Mouse (Mus musculus) frontal cortex, postnatal 14 days (tissue): ENCODE measurements at regions not wholly inside any gene's neighbourhood (a gene's known extent, or its start where the extent isn't known, plus 50 kb on each side); places are given as distances from the start of the nearest gene placed in this dataset.
"Not testable (repeated sequence)": the region's sequence is repeated elsewhere in the genome, so short reads cannot be mapped to it uniquely, and the experiment has no call there.

Experiments used
- DNase-seq, 2 experiments: peaks; one replicate each; pipeline ENCODE4 v3.0.0; 2022; ENCODE audit warnings: low spot score in 2 of 2

- DNase-seq = peak; percentile 29 to 78
Observed at GRCm38 (mm10) chr4:8084954-8085639, 153.7 kb downstream of the Car8 start.

DNA sequence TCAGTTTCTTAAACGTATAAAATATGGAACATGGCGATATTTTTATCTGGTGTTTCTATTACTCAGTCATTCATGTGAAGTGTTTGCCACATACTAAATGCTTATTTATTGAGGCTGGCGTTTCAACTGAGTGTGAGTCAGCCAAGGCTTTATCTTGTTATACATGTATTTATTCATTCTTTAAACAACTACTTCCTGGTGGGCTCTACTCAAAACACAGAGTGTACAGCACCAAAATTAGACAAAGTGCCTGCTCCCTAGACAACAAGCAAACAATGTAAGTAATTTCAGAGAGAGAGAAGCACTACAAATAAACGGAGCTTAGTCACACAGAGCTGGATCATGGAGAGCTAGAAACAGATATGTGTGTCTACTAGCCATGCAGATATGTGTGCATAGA lies 159.5 kb downstream of the Car8 start:
- no peak for DNase-seq

- DNase-seq = no peak
Observed at GRCm38 (mm10) chr4:8072989-8073573, 165.8 kb downstream of the Car8 start.

DNA sequence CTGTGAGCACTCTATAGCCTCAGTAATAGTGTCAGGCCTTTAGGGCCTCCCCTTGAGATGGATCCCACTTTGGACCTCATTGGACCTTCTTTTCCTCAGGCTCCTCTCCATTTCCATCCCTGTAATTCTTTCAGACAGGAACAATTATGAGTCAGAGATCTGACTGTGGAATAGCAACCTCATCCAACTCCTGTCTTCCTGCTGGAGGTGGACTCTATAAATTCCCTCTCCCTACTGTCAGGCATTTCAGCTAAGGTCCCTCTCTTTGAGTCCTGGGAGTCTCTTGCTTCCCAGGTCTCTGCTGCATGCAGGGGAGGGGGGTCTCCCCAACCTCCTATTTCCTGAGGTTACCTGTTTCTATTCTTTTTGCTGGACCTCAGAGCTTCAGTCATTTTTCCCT lies 168.1 kb downstream of the Car8 start:
- not testable (repeated sequence) for DNase-seq

GRCm38 (mm10) chr4:8068086-8068485 lies 170.8 kb downstream of the Car8 start:
- DNase-seq = no peak

DNA sequence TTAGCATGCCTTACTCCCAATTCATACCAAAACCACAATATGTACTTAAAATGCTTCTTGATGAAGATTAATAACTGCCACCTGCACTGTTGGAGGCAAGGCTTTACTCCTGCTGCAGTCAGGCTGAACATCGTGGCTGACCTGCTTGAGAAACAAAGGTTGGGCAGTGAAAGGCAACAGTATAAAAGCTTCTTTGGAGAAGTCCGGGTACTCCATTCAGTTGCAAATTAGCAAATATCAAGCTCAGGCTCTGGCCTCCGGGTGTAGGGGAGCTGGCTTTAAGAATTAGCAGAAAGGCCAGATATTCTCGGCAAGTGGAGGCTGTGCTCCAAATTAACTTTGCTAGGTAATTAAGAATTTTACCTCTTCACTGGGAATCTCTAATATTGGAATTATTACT lies 197.1 kb downstream of the Car8 start:
- DNase-seq = no peak

- DNase-seq = no peak
Observed at GRCm38 (mm10) chr4:8037863-8038262, 201.0 kb downstream of the Car8 start.

DNA sequence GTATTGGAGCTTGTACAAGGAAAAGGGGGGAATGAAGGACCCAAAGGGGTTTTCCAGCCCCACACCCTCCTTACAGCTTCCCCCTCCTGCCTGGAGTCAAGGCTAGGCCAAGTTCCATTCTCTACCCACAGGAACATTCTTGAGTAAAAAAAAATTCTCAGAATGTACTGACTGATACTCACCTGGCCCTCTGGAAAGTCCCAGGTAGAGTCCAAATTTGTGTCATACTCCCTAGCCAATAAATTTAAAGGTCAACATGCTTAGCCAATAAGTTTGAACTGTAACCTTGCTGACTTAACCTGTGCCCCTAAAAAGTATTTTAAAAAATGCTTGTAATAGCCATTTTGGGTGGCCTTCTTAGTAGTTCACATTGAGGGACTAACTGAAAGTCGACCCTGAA lies 205.4 kb downstream of the Car8 start:
- not testable (repeated sequence) for DNase-seq

DNA sequence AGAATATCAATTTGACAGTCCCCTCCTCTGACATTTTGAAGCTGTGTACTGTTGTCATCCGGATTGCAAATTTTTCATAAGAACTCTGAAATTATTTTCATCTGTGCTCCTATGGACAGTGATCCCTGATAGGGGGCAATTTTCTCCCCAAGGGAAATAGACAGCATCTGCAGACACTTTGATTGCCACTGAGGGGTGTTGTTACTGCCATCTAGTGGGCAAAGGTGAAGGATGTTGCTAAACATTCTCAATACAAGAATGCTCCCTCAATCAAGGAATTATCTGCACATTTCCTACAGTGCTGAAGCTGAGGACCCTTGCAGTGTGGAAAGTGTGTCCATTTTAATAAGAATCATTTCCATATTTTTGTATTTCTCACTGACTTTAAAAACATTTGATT lies 233.7 kb downstream of the Car8 start:
- DNase-seq = peak in 1 of 2 experiments; percentile 14

- DNase-seq = no peak
Observed at GRCm38 (mm10) chr4:7997575-7997953, 241.3 kb downstream of the Car8 start.

DNA sequence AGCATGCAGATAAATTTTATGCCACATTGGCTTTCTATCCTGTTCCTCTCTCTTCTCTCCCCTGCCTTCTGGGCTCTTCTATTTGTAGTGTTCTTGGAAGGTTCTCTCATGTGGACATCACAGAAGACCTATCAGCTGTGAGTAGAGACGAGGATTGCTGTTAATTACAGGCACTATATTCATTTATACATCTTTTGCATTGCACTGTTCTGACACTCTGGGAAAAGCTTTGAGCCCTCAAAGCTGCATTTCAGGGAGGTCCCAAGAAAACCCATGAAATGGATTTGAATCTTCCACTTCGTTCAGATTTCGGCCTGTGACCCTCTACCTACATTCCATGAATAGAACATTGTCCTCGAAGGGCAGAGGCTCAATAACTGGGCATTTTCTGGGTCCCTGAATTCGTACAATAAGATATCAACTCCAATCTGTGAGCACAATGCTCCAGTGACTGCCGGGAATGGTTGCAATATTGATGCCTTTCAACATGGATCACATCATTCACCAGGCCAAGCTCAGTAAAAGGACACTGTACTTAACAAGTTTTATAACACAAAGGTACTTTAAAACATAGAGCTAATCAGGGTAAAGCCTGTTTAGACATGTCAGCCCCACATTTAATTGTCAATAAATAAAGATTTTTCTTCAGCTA lies 241.8 kb downstream of the Car8 start:
- DNase-seq = no peak

DNA sequence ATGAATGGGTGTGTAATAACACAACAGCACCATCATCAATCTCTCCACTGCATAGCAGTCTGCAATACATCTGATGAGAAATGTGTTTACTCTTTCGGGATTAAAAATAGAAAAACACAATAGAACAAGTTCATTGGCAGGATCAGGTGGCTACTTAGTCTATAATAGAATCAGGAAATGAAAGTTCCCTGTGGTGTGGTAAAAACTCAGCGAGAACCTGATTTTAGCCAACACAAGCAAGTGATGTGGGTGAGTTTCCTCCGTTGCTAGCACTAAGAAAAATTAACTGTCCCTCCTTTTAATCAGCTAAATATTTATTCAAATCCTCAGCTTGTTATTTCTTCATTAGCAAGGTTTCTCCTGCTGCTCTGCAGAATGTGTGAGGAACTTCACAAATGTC lies 245.9 kb downstream of the Car8 start:
- no peak for DNase-seq

GRCm38 (mm10) chr4:7987781-7988180 lies 251.1 kb downstream of the Car8 start:
- no peak for DNase-seq

- DNase-seq = no peak
Observed at GRCm38 (mm10) chr4:7987346-7987745, 251.5 kb downstream of the Car8 start.

DNA sequence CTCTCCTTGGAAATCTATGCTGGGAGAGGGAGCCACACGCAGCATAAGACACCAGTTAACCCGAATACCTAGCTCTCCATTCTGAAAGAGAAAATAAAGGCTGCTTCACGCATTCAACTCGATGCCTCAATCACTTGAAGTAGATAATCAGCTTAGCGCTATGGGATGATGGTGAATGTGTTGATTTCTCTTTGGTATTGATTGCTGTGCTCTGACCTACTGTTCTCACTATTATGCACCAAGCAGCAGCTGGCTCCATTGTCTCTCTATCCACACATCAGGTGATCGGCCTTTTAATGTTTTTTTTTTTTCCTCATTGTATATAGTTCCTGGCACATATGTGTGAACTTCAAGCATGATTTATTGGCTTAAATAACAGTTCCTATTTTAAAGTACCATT lies 254.0 kb downstream of the Car8 start:
- no peak for DNase-seq

DNA sequence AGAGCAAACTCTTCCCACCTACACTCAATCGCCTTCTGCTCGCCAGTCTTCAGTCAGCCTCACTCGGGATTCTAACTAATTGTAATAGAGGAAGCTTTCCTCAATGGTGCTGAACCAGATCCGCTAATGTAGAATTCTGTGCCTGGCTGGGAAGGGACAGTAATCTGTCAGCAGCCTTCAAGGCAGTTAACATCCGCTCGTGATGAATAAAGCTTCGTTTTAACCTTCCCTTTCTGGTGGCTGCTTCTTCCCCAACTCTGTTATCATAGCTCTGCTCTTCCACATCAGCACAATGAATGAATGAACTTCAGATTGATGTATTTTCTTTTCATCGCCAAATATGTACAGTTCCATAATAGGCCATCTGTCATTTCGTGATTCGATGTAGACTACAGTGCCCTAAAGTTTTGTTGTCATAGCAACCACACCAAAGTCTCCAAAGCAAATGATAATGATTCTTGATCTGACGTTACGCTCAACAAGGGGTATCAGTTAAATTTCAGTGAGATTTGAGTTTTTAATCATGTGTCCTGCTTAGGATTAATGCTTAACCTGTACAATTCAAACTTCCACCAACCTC lies 259.0 kb downstream of the Car8 start:
- DNase-seq = no peak

- no peak for DNase-seq
Observed at GRCm38 (mm10) chr4:7977661-7978444, 261.0 kb downstream of the Car8 start.

DNA sequence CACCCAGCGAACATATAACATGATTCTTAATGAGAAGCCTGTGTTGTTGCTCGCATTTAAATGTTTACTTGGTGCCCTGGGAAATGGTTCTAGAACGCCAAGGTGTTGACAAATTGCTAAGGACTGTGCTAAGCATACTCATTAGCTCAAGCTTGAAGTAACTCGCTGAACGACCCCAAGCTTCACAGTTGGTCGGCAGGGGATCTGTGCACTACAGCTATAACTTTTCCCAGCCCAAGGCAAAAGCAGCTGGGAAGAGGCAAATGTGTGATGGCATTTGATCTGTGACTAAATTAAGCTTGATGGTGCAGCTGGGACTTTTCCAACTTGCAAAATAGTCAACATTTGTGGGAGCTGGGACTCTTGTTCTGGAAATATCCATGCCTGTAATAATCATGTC lies 268.6 kb downstream of the Car8 start:
- DNase-seq = no peak

DNA sequence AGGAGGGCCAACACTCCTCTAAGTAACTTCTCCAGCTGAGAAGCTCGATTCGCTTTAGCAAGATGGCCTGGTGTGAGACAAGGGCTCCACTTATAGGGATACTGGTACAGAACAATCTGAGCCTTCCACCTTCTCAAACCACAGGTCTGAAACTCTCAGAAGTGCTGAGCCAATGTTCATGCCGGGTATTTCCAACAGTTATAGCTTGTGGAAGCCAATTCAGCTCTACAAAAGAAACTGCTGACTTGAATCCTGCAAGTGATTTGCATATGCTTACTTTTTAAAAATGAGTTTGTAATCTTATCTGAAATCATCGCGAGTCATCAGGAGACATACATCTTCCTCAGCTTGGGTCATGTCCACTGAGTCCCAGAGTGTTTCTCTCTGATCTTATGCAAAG lies 273.2 kb downstream of the Car8 start:
- DNase-seq = no peak

GRCm38 (mm10) chr4:7961521-7962172 lies 277.2 kb downstream of the Car8 start:
- no peak for DNase-seq

GRCm38 (mm10) chr4:7960335-7960734 lies 278.5 kb downstream of the Car8 start:
- DNase-seq = no peak

DNA sequence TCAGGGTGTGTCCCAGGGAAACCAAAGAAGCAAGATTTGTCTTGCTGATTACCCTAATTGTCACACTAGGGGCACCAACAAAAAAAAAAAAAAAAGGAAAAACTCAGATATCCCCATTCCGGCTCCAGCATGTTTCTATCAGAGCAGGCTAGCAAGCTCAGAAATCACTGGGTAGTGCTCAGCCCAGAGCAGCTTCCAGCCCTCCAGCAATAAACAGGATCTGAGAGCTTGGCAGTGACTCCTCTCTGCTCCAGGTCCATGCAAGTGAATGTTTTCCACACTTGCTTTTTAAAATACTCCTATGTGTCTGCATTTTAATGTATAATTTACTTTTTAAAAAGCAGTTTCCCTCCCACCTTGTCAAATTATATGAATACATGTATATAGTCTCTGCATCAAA lies 290.8 kb downstream of the Car8 start:
- no peak for DNase-seq
